Mouse (Mus musculus): ENCODE data around the gene Habp2. TPM values are rescaled to one million over a fixed set of nuclear protein-coding genes. Genes with fewer than 3 reads are reported as not detected.
"Not testable (repeated sequence)": the region's sequence is repeated elsewhere in the genome, so short reads cannot be mapped to it uniquely, and the experiment has no call there.

The Habp2 gene
- total RNA-seq, 2 experiments from 2014 or later = not detected

DNA sequence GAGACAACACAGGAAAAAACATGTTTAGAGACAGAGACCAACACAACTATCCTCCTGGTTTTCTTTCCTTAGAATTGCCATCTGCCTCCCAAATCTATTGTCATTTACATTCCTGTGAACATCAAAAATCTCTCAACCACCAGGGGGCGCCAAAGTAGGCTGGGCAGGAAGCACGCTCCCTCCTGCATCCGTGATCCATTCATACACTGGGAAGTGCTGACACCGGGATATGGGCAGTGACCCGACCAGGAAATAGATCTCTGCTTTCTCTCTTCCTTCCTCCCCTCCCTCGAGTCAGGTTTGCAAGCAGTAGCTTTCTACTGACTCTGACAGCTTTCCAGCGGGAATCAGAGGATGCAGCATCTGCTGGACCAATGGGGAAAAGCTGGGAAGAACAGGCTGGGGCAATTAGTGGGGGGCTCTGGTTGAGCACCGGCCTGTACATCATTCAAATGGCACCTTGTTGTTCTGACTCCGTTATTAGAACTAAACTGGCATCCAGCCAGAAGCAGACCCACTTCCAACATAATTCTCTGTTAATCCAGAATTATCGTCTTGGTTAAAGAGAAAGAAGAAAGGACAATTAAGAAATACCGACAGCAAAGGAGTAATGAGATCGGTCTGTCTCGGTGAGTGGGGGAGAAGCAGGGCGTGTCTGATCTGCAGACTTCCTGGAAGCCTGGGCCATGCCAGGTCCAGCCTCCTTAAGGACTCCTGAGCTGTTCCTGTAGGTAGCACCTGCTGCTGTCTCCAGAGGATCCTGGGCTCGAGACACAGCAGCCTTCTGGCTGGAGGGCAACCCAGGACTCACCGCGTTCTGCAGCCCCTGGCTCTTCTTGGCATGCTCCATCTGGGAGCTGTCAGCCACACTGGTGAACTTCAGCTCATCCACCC, 69.8 kb downstream of the Habp2 start:
- peak; percentile 65 for ATAC-seq (replicated peaks; ENCODE audit: poor library complexity)

- ATAC-seq (replicated peaks; ENCODE audit: poor library complexity) = not testable (repeated sequence)
These were observed 70.4 kb downstream of the Habp2 start for GRCm38 (mm10) chr19:56357374-56357708.

GRCm38 (mm10) chr19:56358890-56359289, 72.0 kb downstream of the Habp2 start:
- no peak for ATAC-seq (replicated peaks; ENCODE audit: poor library complexity)

- no peak for ATAC-seq (replicated peaks; ENCODE audit: poor library complexity)
These were observed 77.0 kb downstream of the Habp2 start for GRCm38 (mm10) chr19:56363721-56364460.

- ATAC-seq (replicated peaks; ENCODE audit: poor library complexity) = no peak
These were observed 77.6 kb downstream of the Habp2 start for GRCm38 (mm10) chr19:56364563-56364962.

DNA sequence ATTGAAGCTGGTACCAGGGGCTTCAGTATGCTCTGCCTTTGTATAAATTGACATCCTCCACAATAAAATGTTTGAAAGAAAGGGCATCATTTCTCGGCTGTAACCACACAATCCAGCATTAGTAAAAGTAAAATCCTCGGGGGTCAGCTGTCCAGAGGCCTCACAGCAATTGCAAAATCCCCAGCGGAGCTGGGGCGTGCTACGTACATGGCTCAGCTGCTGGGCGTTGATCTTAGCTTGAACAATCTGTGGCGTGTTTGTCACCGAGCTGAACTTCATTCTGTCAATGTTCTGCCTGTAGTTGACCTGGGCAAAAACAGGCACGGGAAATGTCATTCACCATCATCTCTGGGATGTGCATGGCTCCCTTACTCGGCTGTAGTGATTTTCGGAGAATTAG, 79.2 kb downstream of the Habp2 start:
- no peak for ATAC-seq (replicated peaks; ENCODE audit: poor library complexity)

- no peak for ATAC-seq (replicated peaks; ENCODE audit: poor library complexity)
These were observed 79.7 kb downstream of the Habp2 start for GRCm38 (mm10) chr19:56366625-56367024.

DNA sequence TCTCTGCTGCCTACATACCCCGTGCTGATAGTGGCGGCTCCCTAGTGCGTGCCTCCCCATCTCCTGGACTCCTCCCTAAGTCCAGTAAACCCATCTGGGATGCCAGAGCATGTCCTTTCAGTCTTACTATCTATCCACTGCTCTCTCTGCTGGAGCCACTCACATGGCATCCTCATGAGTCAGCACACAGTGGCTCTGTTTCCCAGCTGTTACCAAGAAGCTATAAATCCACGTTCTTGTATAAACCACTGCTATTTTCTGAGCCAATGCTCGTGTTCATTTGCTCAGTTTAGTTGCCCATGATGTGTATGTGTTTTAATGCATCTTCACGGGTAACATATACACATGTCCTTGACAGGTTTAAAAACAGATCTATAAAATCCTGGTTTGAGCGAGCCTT, 80.8 kb downstream of the Habp2 start:
- no peak for ATAC-seq (replicated peaks; ENCODE audit: poor library complexity)

DNA sequence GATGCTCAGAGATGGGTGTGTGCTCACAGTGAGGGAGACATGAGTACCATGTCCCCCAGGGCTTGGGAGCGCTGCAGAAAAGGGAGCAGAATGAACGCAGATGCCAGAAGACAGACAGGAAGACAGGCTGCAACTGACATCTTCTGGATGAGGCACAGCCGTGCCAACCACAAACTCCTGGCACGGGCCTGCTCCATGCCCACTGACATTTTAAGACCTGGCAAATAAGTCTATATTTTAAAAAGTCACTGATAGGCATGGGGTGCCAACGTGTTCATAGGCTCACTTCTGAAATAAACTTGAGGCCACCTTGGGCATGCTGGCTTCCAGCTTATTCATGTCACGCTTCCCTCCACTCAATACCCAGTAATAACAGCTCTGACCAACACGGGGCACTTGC, 82.0 kb downstream of the Habp2 start:
- ATAC-seq (replicated peaks; ENCODE audit: poor library complexity) = peak; percentile 26; the same call in 1 of the 2 replicates

Other genes starting within 250 kb of the Habp2 start
- gene Nrap, start 102.9 kb downstream of the Habp2 start, total RNA-seq (2015) = 0.39 TPM in 1 of 2 replicates, not detected in the other
- 0.46 and 1.6 TPM in 2 replicates for gene Nrap, start 102.9 kb downstream of the Habp2 start, total RNA-seq (2017)
- gene Casp7, start 110.0 kb downstream of the Habp2 start, total RNA-seq (2015) = 65.7 and 71.0 TPM in 2 replicates
- gene Casp7, start 110.0 kb downstream of the Habp2 start, total RNA-seq (2017) = 48.4 and 53.7 TPM in 2 replicates
- gene Plekhs1, start 174.5 kb downstream of the Habp2 start, total RNA-seq (2015) = not detected in 2 replicates
- not detected in 2 replicates for gene Plekhs1, start 174.5 kb downstream of the Habp2 start, total RNA-seq (2017)

Measured in megakaryocyte progenitor cell, adult 5-6 weeks (primary cell).